Mouse (Mus musculus): Measurements from ENCODE around the gene Mcf2l. TPM values are rescaled to one million over a fixed set of nuclear protein-coding genes. Genes with fewer than 3 reads are reported as not detected.

Gene Mcf2l
- polyA plus RNA-seq, 1 experiment = 144 TPM

DNA sequence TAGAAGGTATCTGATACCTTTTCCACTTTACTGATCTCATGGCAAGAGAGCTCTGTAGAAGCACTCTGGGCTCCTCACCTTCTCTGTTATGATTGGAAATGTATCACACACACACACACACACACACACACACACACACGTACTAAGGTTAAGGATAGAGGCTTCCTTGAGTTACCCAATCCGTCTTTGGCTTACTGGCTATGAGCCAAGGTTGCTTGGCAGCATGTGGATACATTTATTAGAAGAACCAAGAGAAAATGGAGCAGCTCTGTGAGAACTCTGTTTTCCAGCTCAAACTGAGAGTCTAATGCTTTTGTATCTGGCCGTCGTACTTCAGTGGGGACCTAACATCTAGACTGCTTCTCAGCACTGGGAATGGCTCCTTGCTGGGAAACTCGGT lies 121.9 kb downstream of the Mcf2l start:
- H3K27ac ChIP-seq (ENCODE audit: insufficient read depth, low read length) = no peak overlapping the region

DNA sequence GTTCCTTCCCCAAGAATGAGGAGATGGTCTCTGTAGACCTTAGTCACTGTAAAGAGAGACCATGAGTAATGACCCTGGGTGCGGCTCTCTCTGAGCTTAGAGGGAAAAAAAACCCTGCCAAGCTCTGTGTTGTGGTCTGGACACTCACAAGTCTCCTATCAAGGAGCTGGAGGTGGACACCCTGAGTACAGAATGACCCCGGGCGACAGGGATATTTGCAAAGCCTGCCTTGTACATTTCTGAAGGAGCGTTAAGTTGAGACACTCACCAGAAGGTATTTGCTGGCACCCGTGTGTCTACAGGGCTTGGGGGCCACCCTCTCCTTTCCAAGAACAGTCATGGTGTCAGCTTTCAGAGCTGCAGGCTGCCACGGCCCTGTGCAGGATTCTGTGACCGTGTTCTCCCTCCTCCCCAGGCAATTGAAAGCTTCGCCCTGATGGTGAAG lies 123.2 kb downstream of the Mcf2l start:
- peaks cover 2% of the 10 kb centered on the region for H3K4me1 ChIP-seq (ENCODE audit: control insufficient read depth, insufficient read depth, low read length)
- no peak for TF ChIP-seq POLR2A (IDR thresholded peaks at IDR 0.05; ENCODE audit: extremely low read depth, insufficient read depth, low read length)
- no peak for TF ChIP-seq CTCF (IDR thresholded peaks at IDR 0.05; ENCODE audit: extremely low read depth, insufficient read depth, low read length)

More for the DNA sequence above, 121.9 kb downstream of the Mcf2l start:
- no peak for TF ChIP-seq CTCF (IDR thresholded peaks at IDR 0.05; ENCODE audit: extremely low read depth, insufficient read depth, low read length)
- no peak for TF ChIP-seq POLR2A (IDR thresholded peaks at IDR 0.05; ENCODE audit: extremely low read depth, insufficient read depth, low read length)
- H3K4me1 ChIP-seq (ENCODE audit: control insufficient read depth, insufficient read depth, low read length) = peaks cover 9% of the 10 kb centered on the region
- H3K4me3 ChIP-seq (ENCODE audit: insufficient read depth, low read length) = no peak overlapping the region

GRCm38 (mm10) chr8:12998331-12998730 lies 124.7 kb downstream of the Mcf2l start:
- H3K4me1 ChIP-seq (ENCODE audit: control insufficient read depth, insufficient read depth, low read length) = peaks cover 2% of the 10 kb centered on the region; the same call in 1 of the 2 replicates
- H3K27ac ChIP-seq (ENCODE audit: insufficient read depth, low read length) = no peak overlapping the region
- TF ChIP-seq POLR2A (IDR thresholded peaks at IDR 0.05; ENCODE audit: extremely low read depth, insufficient read depth, low read length) = no peak
- no peak for TF ChIP-seq CTCF (IDR thresholded peaks at IDR 0.05; ENCODE audit: extremely low read depth, insufficient read depth, low read length)
- H3K4me3 ChIP-seq (ENCODE audit: insufficient read depth, low read length) = no peak overlapping the region

More for the DNA sequence above, 123.2 kb downstream of the Mcf2l start:
- H3K27ac ChIP-seq (ENCODE audit: insufficient read depth, low read length) = no peak overlapping the region
- no peak overlapping the region for H3K4me3 ChIP-seq (ENCODE audit: insufficient read depth, low read length)

DNA sequence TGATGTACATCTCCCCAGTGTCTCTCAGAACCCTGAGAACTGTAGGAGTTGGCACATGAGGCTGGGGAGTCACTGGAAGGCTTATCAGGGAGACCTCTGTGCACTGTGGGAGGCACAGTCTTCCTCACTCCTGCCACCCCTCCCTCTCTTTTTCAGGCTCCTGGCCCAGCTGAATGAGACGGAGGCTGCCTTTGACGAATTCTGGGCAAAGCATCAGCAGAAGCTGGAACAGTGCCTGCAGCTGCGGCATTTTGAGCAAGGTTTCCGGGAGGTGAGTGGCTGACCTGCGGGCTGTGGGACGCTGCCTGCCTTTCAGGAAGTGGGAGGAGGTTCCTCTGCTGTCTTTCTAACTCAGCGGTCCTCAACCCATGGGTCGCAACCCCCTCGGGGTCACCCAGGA lies 126.2 kb downstream of the Mcf2l start:
- TF ChIP-seq CTCF (IDR thresholded peaks at IDR 0.05; ENCODE audit: extremely low read depth, insufficient read depth, low read length) = no peak
- no peak for TF ChIP-seq POLR2A (IDR thresholded peaks at IDR 0.05; ENCODE audit: extremely low read depth, insufficient read depth, low read length)
- H3K27ac ChIP-seq (ENCODE audit: insufficient read depth, low read length) = no peak overlapping the region
- H3K4me1 ChIP-seq (ENCODE audit: control insufficient read depth, insufficient read depth, low read length) = peaks cover 2% of the 10 kb centered on the region; the same call in 1 of the 2 replicates
- H3K4me3 ChIP-seq (ENCODE audit: insufficient read depth, low read length) = no peak overlapping the region

- TF ChIP-seq CTCF (IDR thresholded peaks at IDR 0.05; ENCODE audit: extremely low read depth, insufficient read depth, low read length) (no peak), POLR2A (IDR thresholded peaks at IDR 0.05; ENCODE audit: extremely low read depth, insufficient read depth, low read length) (no peak)
- no peaks in the 10 kb centered on the region for H3K4me1 ChIP-seq (ENCODE audit: control insufficient read depth, insufficient read depth, low read length)
- no peak overlapping the region for H3K27ac ChIP-seq (ENCODE audit: insufficient read depth, low read length)
- H3K4me3 ChIP-seq (ENCODE audit: insufficient read depth, low read length) = no peak overlapping the region
These were observed 133.9 kb downstream of the Mcf2l start for GRCm38 (mm10) chr8:13007458-13007857.

GRCm38 (mm10) chr8:13010313-13010712 lies 136.7 kb downstream of the Mcf2l start:
- TF ChIP-seq POLR2A (IDR thresholded peaks at IDR 0.05; ENCODE audit: extremely low read depth, insufficient read depth, low read length) (no peak), CTCF (IDR thresholded peaks at IDR 0.05; ENCODE audit: extremely low read depth, insufficient read depth, low read length) (0 out of 2 replicates have a peak, but pooled peaks have one; percentile 2)
- Histone ChIP-seq H3K27ac (ENCODE audit: insufficient read depth, low read length) (no peak overlapping the region), H3K4me1 (ENCODE audit: control insufficient read depth, insufficient read depth, low read length) (no peaks in the 10 kb centered on the region), H3K4me3 (ENCODE audit: insufficient read depth, low read length) (no peak overlapping the region)

- no peak for TF ChIP-seq POLR2A (IDR thresholded peaks at IDR 0.05; ENCODE audit: extremely low read depth, insufficient read depth, low read length)
- H3K4me1 ChIP-seq (ENCODE audit: control insufficient read depth, insufficient read depth, low read length) = no peaks in the 10 kb centered on the region
- no peak overlapping the region for H3K4me3 ChIP-seq (ENCODE audit: insufficient read depth, low read length)
- H3K27ac ChIP-seq (ENCODE audit: insufficient read depth, low read length) = no peak overlapping the region
These were observed 146.0 kb downstream of the Mcf2l start for GRCm38 (mm10) chr8:13019560-13019959.

GRCm38 (mm10) chr8:13021830-13022229 lies 148.2 kb downstream of the Mcf2l start:
- H3K4me3 ChIP-seq (ENCODE audit: insufficient read depth, low read length) = no peak overlapping the region
- H3K4me1 ChIP-seq (ENCODE audit: control insufficient read depth, insufficient read depth, low read length) = no peaks in the 10 kb centered on the region
- H3K27ac ChIP-seq (ENCODE audit: insufficient read depth, low read length) = no peak overlapping the region
- TF ChIP-seq CTCF (IDR thresholded peaks at IDR 0.05; ENCODE audit: extremely low read depth, insufficient read depth, low read length) (no peak), POLR2A (IDR thresholded peaks at IDR 0.05; ENCODE audit: extremely low read depth, insufficient read depth, low read length) (0 out of 2 replicates have a peak, but pooled peaks have one; percentile 34)

DNA sequence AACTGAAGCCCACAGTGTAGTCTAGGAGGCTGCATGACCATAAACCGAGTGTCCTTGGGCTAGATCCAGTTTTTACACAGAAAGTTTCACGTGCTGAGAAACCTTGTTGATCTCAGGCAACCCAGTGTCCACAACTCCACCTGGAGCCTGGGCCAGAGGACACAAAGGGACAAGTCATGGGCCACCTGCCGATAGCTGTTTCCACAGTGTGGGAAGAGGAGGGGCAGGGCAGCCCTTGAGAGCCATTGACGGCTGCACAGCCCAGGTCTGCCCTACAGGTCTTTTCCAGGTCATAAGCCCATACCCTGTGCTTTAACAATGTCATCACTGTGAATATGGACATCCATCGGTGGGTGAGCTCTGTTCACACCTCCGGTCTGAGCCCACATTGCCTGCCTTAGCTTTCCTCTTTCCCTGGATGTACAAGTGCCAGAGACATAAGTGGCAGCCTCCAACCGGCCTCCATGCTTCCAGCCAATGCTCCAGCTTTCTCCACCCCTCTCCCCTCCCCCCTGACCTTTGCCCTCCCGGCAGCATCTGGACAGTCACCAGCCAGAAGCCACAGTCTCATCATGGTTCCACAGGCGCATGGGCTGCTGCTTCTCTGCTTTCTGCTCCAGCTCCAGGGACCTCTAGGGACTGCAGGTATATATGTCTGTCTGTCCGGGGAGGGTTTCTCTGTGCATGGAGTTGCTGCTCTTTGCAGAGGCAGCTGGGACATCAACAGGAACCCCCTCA lies 152.1 kb downstream of the Mcf2l start, which contains the start of gene F7:
TSS of gene F7 (plus strand) at position 548 of the 738 bp plus-strand sequence.
- H3K4me3 ChIP-seq (ENCODE audit: insufficient read depth, low read length) = no peak within 1 kb of the TSS
- TF ChIP-seq CTCF (IDR thresholded peaks at IDR 0.05; ENCODE audit: extremely low read depth, insufficient read depth, low read length) = no peak
- no peak for TF ChIP-seq POLR2A (IDR thresholded peaks at IDR 0.05; ENCODE audit: extremely low read depth, insufficient read depth, low read length)
- H3K27ac ChIP-seq (ENCODE audit: insufficient read depth, low read length) = no peak within 1 kb of the TSS
- 0 out of 2 replicates have a peak, but pooled peaks cover 2% of the 10 kb centered on the region for H3K4me1 ChIP-seq (ENCODE audit: control insufficient read depth, insufficient read depth, low read length)

DNA sequence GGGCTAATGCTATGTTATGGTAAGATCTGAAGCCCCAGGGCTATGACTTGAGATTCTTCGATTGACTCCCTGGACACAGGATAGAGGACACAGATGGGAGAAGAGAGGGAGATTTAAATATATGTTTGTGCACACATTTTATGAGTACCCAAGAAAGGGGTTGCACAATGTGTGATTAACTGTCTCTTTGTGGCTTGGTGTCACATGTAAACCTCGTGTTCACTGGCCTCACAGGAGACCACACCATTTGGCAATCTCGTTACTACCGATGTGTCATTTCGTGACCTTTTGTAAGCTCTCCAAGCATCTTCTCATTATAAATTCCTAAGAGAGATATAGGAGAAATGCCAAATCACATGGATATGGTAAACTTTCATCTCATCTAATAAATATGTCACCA lies 154.0 kb downstream of the Mcf2l start:
- TF ChIP-seq CTCF (IDR thresholded peaks at IDR 0.05; ENCODE audit: extremely low read depth, insufficient read depth, low read length) (no peak), POLR2A (IDR thresholded peaks at IDR 0.05; ENCODE audit: extremely low read depth, insufficient read depth, low read length) (no peak)
- H3K4me3 ChIP-seq (ENCODE audit: insufficient read depth, low read length) = no peak overlapping the region

More for the DNA sequence above, 154.0 kb downstream of the Mcf2l start:
- H3K27ac ChIP-seq (ENCODE audit: insufficient read depth, low read length) = no peak overlapping the region
- 0 out of 2 replicates have a peak, but pooled peaks cover 2% of the 10 kb centered on the region for H3K4me1 ChIP-seq (ENCODE audit: control insufficient read depth, insufficient read depth, low read length)

Data from cortical plate, adult 2 months (tissue).